Mouse (Mus musculus) heart, embryonic 15.5 days (tissue): ENCODE results near the gene Zbtb34. TPM values are rescaled to one million over a fixed set of nuclear protein-coding genes. Genes with fewer than 3 reads are reported as not detected.

Source experiments
- ATAC-seq: fragments of 200-750 bp; cut with Nextera tagmentation; replicated peaks from 2 replicates; pipeline ENCODE4 v1.8.0; 2017; ENCODE audit warnings: low read depth, moderate TSS enrichment; ENCODE audit not compliant: insufficient number of reproducible peaks, insufficient read depth, low FRiP score
- H3K27ac ChIP-seq: fragments of 300-500 bp; sonication (generic); 2 replicates; pipeline ENCODE4 v1.5.1; 2015; ENCODE audit warnings: mild to moderate bottlenecking, inconsistent platforms
- H3K27me3 ChIP-seq: fragments of 300-500 bp; sonication (generic); 2 replicates; pipeline ENCODE4 v1.6.1; 2015; ENCODE audit warnings: inconsistent platforms
- H3K36me3 ChIP-seq: fragments of 300-500 bp; sonication (generic); 2 replicates; pipeline ENCODE4 v1.6.1; 2015; ENCODE audit warnings: mild to moderate bottlenecking, inconsistent platforms
- H3K4me1 ChIP-seq: fragments of 300-500 bp; sonication (generic); replicated peaks from 2 replicates; pipeline ENCODE4 v1.6.1; 2015; ENCODE audit warnings: inconsistent platforms
- H3K4me2 ChIP-seq: fragments of 300-500 bp; sonication (generic); 2 replicates; pipeline ENCODE4 v1.6.1; 2015; ENCODE audit warnings: inconsistent platforms, mild to moderate bottlenecking, moderate library complexity
- H3K4me3 ChIP-seq: fragments of 300-500 bp; sonication (generic); 2 replicates; pipeline ENCODE4 v1.5.1; 2015; ENCODE audit warnings: mild to moderate bottlenecking, inconsistent platforms
- H3K9ac ChIP-seq: fragments of 300-500 bp; sonication (generic); 2 replicates; pipeline ENCODE4 v1.6.1; 2015; ENCODE audit warnings: mild to moderate bottlenecking, inconsistent platforms
- H3K9me3 ChIP-seq: fragments of 300-500 bp; sonication (generic); replicated peaks from 2 replicates; pipeline ENCODE4 v1.6.1; 2016; ENCODE audit warnings: inconsistent platforms
- WGBS: fragments of 180-500 bp; shearing (Covaris S2); methylation state at CpG from one replicate; pipeline ENCODE4 v1.1.7; 2015; ENCODE audit warnings: mixed read lengths; 5-methylcytosine and 5-hydroxymethylcytosine counted together
- polyA plus RNA-seq: library from polyadenylated mRNA; unstranded; fragments of >200 nt; fragmentation: Nextera tagmentation; extraction: Ambion mirVana; gene quantifications from 2 replicates; pipeline ENCODE4 v1.2.1, GENCODE M21; 2015

Gene Zbtb34
- 3.3 and 4.3 TPM in 2 replicates for polyA plus RNA-seq

DNA sequence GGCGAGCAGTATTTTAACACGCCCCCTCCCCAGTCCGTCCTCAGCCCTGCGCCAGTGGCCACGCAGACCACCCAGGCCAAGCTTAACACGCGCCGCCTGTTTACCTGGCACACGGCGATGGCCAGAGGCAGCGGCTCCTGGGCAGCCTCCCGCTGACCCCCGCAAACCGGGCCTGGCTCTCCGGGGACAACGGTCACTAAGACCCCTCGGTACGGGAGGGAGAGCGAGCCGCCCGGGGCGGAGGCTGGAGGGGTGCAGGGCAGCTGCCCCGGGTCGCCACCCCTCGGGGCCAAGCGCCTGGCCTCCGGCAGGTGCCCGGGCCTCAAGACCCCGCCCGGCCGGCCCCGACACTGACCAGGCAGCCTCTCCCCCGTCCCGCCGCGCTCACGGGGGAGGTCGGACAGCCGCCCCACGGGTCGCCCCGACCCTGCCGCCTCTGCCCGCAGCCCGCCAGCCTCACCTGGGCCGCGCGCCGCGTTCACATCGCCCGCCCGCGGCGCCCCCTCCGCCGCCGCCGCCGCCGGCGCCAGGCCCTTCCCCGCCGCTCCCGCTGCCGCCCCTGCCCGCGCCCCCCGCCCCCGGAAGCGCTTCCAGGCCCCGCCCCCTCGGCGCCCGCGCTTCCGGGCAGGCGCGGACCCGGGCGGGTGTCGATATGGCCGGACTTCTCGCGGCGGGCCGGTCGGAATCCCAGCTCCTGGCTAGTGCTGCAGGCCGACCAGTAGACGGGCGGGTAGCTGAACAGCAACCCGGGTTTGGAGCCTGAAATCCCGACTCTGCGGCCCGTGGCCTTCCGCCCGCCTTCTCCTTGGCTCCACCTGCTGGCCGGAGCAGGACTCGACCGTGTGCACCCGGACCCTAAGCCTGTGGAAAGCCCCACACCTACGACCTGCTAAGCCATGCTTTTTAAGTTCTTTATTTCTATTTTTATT, at the start of gene Zbtb34:
Zbtb34 (minus strand) TSS at position 554 of the 929 bp plus-strand sequence.
- under 1% methylated on average over 81 of the region's 102 CpGs for WGBS
- H3K4me3 ChIP-seq, result peak within 1 kb of the TSS; percentile 98
- no peaks in the 10 kb centered on the region for H3K27me3 ChIP-seq
- H3K9ac ChIP-seq, result peak within 1 kb of the TSS; percentile 98
- H3K4me2 ChIP-seq, result peak within 1 kb of the TSS; percentile 92
- H3K36me3 ChIP-seq, result peaks cover 9% of the 10 kb centered on the region; the same call in 1 of the 2 replicates
- H3K4me1 ChIP-seq, result peaks cover 24% of the 10 kb centered on the region
- H3K9me3 ChIP-seq, result no peaks in the 10 kb centered on the region
- peak within 1 kb of the TSS; percentile 84 for H3K27ac ChIP-seq
- ATAC-seq, result peak; percentile 77

DNA sequence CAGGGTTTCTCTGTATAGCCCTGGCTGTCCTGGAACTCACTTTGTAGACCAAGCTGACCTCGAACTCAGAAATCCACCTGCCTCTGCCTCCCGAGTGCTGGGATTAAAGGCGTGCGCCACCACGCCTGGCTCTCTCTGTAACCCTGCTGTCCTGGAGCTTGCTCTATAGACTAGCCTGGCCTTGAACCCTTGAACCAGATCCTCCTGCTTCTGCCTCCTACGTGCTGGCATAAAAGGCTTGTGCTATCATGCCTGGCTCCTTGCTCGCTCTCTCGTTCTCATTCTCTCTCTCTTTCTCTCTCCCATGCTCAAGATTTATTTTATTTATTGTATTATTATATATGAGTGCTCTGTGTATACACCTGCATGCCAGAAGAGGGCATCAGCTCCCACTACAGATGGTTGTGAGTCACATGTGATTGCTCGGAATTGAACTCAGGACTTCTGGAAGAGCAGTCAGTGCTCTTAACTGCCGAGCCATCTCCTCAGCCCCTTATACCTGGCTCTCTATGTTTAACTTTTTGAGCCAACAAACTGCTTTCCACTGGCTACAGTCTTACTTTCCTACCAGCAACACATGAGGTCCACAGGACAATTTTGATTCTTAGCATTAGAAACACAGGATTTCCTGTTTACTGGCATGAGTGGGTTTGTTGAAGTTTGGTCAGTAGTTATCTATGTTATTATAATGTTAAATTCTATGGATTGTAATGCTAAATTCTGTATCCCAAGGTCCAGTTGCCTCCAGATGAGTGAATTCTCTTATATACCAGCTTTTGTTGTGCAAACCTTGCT, 47.0 kb upstream of the Zbtb34 start:
- Histone ChIP-seq H3K36me3 (no peaks in the 10 kb centered on the region), H3K4me1 (no peaks in the 10 kb centered on the region), H3K9me3 (no peaks in the 10 kb centered on the region), H3K27ac (no peak overlapping the region), H3K4me2 (no peak overlapping the region), H3K9ac (no peak overlapping the region), H3K27me3 (no peaks in the 10 kb centered on the region), H3K4me3 (no peak overlapping the region)
- ATAC-seq, result no peak
- 82% methylated on average over 10 of the region's 10 CpGs for whole genome bisulfite sequencing

DNA sequence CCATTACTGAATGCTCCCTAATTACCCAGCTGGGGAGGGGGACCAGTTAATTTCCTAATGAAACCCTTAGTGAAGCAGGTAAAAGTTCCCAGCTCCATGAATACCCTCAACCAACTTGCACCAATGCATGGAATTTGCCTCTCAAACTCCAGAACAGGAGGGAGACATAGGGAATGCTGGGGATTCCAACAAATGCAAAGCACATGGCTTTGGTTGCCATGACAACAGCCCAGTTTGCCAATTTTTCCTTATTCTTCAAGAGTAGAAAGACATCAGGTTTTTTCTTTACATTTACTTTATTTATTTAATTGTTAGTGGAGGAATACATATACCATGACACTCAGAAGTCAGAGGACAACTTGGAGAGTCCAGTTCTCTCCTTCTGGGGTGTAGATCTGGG, 44.8 kb upstream of the Zbtb34 start:
- H3K27me3 ChIP-seq, result no peaks in the 10 kb centered on the region; the same call in 1 of the 2 replicates
- no peaks in the 10 kb centered on the region for H3K36me3 ChIP-seq
- H3K4me2 ChIP-seq, result no peak overlapping the region
- H3K9me3 ChIP-seq, result no peaks in the 10 kb centered on the region
- H3K27ac ChIP-seq, result no peak overlapping the region
- no peaks in the 10 kb centered on the region for H3K4me1 ChIP-seq
- no peak overlapping the region for H3K4me3 ChIP-seq
- no peak overlapping the region for H3K9ac ChIP-seq
- ATAC-seq, result no peak

DNA sequence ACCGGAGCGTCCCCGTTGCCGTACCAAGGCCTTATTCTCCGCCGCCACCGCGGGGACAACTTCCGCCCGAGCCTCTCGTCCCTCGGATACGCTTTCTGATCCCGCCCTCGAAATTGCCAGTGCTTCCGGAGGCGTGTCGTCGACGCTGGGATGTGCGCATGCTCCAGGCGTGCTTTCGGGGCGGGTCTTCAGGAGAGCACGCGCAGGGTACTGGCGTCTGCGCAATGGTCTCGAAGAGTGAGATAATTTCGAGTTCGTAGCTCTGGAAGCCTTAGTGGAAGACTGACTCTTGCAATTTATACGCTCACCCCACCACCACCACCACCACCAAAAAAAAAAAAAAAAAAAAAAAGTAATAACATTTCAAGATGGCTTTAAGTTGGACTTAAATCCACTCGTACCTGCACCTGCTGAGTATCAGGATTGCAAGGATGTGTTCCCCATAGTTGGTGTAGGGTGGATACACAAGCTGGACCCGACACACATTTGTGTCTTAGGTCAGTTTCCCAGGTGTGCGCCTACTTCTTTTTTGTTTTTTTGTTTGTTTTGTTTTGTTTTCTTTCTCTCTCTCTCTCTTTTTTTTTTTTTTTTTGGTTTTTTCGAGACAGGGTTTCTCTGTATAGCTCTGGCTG, 37.5 kb upstream of the Zbtb34 start, which contains the start of gene Zbtb43:
Zbtb43 (minus strand) TSS at position 94 of the 632 bp plus-strand sequence.
- Histone ChIP-seq H3K36me3 (peaks cover 7% of the 10 kb centered on the region; the same call in 1 of the 2 replicates), H3K4me2 (peak within 1 kb of the TSS; percentile 79), H3K27me3 (no peaks in the 10 kb centered on the region; the same call in 1 of the 2 replicates), H3K4me1 (peaks cover 24% of the 10 kb centered on the region), H3K9me3 (no peaks in the 10 kb centered on the region), H3K9ac (peak within 1 kb of the TSS; percentile 91), H3K4me3 (peak within 1 kb of the TSS; percentile 99), H3K27ac (peak within 1 kb of the TSS; percentile 82)
- WGBS, result 4% methylated on average over 36 of the region's 36 CpGs
- peak; percentile 96 for ATAC-seq

DNA sequence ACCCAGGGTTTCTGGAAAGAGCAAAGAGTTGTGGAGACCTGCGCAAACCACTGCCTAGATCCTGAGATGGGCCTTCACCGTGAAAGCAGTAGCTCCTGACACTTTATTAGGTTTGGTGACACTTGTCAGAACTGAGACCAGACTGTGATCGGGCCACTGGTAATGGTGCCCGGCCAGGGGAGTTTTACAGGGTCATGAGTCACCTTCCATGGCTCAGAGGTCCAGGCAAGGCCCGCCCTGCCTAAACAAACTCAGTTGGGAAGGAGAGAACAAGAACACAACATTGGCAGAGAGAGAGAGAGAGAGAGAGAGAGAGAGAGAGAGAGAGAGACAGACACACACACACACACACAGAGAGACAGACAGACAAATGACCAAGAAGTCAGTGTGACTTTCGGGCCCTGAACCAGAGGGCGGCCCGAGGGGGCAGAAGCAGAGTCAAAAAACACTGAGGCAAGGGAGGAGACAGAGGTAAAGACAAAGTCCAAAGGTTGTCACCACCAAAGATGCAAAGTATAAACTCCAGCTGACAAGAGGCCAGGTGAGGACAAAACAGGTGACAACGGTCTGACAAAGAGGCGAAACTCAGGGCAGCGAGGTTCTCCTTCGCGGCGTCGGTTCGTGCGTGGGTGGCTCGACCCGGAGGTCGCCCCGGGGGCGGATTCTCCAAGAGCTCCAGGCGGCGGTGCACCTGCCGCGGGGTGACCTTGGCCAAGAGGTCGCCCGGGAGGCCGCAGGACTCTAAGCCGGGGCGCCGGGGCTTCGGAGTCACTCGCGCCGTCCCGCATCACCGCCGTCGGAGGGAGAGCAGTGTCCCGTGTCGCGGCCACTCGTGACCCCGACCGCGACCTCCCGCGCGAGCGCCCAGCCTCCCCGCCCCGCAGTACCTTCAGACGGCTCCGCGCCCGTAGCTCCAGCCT, 36.7 kb upstream of the Zbtb34 start:
- peaks cover 14% of the 10 kb centered on the region; the same call in 1 of the 2 replicates for H3K36me3 ChIP-seq
- H3K9me3 ChIP-seq, result no peaks in the 10 kb centered on the region
- peak overlapping the region; percentile 79 for H3K4me2 ChIP-seq
- no peaks in the 10 kb centered on the region; the same call in 1 of the 2 replicates for H3K27me3 ChIP-seq
- ATAC-seq, result peak; percentile 35
- WGBS, result 4% methylated on average over 57 of the region's 57 CpGs
- peaks cover 24% of the 10 kb centered on the region for H3K4me1 ChIP-seq
- H3K27ac ChIP-seq, result peak overlapping the region; percentile 82
- peak overlapping the region; percentile 99 for H3K4me3 ChIP-seq
- H3K9ac ChIP-seq, result peak overlapping the region; percentile 91

DNA sequence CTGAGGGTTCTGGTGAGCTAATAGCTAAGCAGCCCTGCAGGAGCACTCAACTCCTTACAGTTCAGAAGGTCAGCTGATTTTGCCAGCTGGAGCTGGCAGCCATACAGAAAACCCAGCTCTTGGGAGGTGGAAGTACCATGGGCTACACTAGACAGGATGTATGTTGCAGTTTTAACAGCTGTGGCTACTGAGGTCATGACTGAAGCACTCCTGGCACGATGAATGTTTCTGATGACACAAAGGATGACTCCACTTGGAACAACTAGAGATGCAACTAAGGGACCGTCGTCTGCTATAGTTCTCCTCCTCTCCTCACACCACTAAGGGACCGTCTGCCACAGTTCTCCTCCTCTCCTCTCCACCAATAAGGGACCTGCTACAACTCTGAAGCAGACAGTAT, 34.8 kb upstream of the Zbtb34 start:
- H3K4me1 ChIP-seq, result peaks cover 24% of the 10 kb centered on the region
- H3K27ac ChIP-seq, result no peak overlapping the region
- no peak overlapping the region for H3K4me3 ChIP-seq
- no peak for ATAC-seq
- 61% methylated on average over 4 of the region's 4 CpGs for WGBS
- H3K36me3 ChIP-seq, result peaks cover 27% of the 10 kb centered on the region
- no peak overlapping the region for H3K9ac ChIP-seq
- no peak overlapping the region for H3K4me2 ChIP-seq
- no peaks in the 10 kb centered on the region for H3K9me3 ChIP-seq
- H3K27me3 ChIP-seq, result no peaks in the 10 kb centered on the region

DNA sequence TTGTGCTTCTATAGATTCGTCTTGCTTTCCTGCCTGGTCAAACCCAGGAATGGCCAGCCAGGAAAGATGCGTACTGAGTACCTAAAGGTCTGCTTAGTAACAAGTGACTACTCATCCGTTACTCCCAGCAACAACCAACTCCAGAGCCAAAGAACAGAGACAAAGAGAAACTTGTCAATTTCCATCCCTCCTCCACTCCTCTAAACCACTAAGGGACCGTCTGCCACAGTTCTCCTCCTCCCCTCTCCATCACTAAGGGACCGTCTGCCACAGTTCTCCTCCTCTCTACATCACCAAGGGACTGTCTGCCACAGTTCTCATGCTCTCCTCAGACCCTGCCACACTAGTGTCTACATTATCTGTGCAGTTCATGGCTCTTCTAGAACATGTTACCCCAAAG, 34.1 kb upstream of the Zbtb34 start:
- Histone ChIP-seq H3K9me3 (no peaks in the 10 kb centered on the region), H3K36me3 (peaks cover 27% of the 10 kb centered on the region), H3K27ac (no peak overlapping the region), H3K4me3 (no peak overlapping the region), H3K4me1 (peaks cover 24% of the 10 kb centered on the region), H3K4me2 (no peak overlapping the region), H3K27me3 (no peaks in the 10 kb centered on the region), H3K9ac (no peak overlapping the region)
- ATAC-seq, result no peak
- WGBS, result 76% methylated on average over 5 of the region's 5 CpGs

DNA sequence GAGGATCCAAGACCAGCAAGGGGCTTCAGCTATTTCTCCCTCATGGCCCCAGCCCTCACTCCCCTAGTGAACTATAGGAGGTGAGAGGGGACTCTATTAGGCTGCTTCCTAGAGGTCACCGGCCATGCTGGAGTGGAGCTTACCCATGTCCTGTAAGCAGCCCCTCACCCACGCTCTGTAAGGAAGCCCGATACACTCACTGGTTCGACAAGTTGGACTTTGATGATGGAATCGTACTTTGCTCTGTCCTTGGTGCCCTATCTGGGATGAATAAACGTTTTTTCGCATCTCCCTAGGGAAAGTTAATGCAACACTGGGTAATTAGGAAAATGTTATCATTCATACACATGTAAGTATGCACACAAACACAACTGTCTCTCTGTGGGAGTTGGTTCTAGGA, 30.9 kb upstream of the Zbtb34 start:
- no peak overlapping the region for H3K27ac ChIP-seq
- WGBS, result 88% methylated on average over 7 of the region's 7 CpGs
- no peak overlapping the region for H3K4me3 ChIP-seq
- no peak overlapping the region for H3K9ac ChIP-seq
- no peak overlapping the region for H3K4me2 ChIP-seq
- H3K36me3 ChIP-seq, result peaks cover 37% of the 10 kb centered on the region
- no peaks in the 10 kb centered on the region for H3K27me3 ChIP-seq
- no peak for ATAC-seq
- H3K9me3 ChIP-seq, result no peaks in the 10 kb centered on the region
- H3K4me1 ChIP-seq, result peaks cover 18% of the 10 kb centered on the region

DNA sequence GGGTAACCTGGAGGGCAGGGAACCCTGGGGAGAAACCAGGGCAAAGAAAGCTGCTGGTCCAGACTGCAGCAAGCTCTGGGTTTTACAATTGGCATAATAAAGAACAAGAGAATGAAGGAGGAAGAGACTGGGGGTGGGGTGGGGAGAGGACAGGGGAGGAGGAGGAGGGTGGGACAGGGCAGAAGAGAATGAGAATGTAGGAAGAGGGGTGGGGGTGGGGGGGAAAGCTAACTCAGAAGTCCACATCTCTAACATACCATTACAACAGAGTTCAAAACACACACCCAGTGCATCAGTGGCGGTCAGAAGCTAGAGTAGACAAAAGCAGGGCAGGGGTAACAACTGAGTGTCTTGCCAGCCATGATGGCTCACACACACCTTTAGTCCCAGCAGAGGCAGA, 29.9 kb upstream of the Zbtb34 start:
- no peak overlapping the region for H3K27ac ChIP-seq
- H3K36me3 ChIP-seq, result peaks cover 40% of the 10 kb centered on the region
- ATAC-seq, result no peak
- no peak overlapping the region for H3K4me3 ChIP-seq
- H3K27me3 ChIP-seq, result no peaks in the 10 kb centered on the region
- WGBS, result 79% methylated on average over 1 of the region's 1 CpGs
- H3K9me3 ChIP-seq, result no peaks in the 10 kb centered on the region
- no peak overlapping the region for H3K9ac ChIP-seq
- peaks cover 9% of the 10 kb centered on the region for H3K4me1 ChIP-seq
- no peak overlapping the region for H3K4me2 ChIP-seq

DNA sequence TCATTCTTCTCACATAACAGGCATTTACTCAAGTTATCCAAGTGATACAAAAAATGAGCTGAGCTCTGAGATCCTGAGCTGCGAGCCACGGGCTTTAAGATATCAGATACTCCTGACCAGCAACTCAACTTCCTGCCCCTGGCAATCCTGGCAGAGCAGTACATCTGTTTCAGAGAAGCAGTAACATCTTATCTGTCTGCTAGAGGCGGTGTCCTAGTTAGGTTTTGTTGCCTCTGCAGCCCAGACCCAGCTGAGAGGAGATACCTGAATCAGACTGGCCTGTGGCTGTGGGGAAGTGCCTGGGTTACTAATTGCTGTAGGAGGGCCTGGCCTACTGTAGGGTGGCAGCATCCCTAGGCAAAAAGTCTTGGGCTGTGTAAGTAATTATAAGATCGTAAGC, 28.5 kb upstream of the Zbtb34 start:
- Histone ChIP-seq H3K9ac (no peak overlapping the region), H3K9me3 (no peaks in the 10 kb centered on the region), H3K4me2 (no peak overlapping the region), H3K27me3 (no peaks in the 10 kb centered on the region), H3K36me3 (peaks cover 49% of the 10 kb centered on the region), H3K4me1 (no peaks in the 10 kb centered on the region), H3K27ac (no peak overlapping the region), H3K4me3 (no peak overlapping the region)
- 67% methylated on average over 4 of the region's 4 CpGs for WGBS
- no peak for ATAC-seq
